Mouse (Mus musculus) megakaryocyte, embryonic 14.5 days (primary cell): ENCODE measurements around the gene Ppp4r3a. TPM values are rescaled to one million over a fixed set of nuclear protein-coding genes. Genes with fewer than 3 reads are reported as not detected.

Source experiments
- H3K27me3 ChIP-seq: replicated peaks from 2 replicates; pipeline ENCODE3; 2012; ENCODE audit warnings: inconsistent platforms
- H3K36me3 ChIP-seq: replicated peaks from 2 replicates; pipeline ENCODE3; 2012; ENCODE audit warnings: low read length, inconsistent platforms, mixed read lengths
- H3K4me1 ChIP-seq: 2 replicates; pipeline ENCODE4 v1.6.1; 2012; ENCODE audit warnings: inconsistent platforms
- H3K4me3 ChIP-seq: replicated peaks from 2 replicates; pipeline ENCODE3; 2012; ENCODE audit warnings: moderate library complexity, mild to moderate bottlenecking, inconsistent platforms
- H3K9me3 ChIP-seq: 2 replicates; pipeline ENCODE4 v1.6.1; 2012; ENCODE audit warnings: inconsistent platforms
- FLI1 ChIP-seq: IDR thresholded peaks from 2 replicates; pipeline ENCODE4 v1.6.1; 2012; ENCODE audit warnings: low read length, inconsistent platforms, mixed read lengths
- GATA1 ChIP-seq: IDR thresholded peaks from 3 replicates; pipeline ENCODE4 v1.6.1; 2012; ENCODE audit warnings: mixed read lengths, low read length, inconsistent platforms, borderline replicate concordance
- polyA plus RNA-seq: library from polyadenylated mRNA; stranded (reverse); fragments of >175 nt; gene quantifications from 2 replicates; pipeline ENCODE4 v1.2.3, GENCODE M21; 2012; ENCODE audit warnings: low replicate concordance; ENCODE audit not compliant: insufficient read depth

The Ppp4r3a gene
- polyA plus RNA-seq, 1 experiment = 9.6 TPM

- TF ChIP-seq GATA1 (no peak), FLI1 (no peak)
- Histone ChIP-seq H3K4me1 (peaks cover 58% of the 10 kb centered on the region), H3K27me3 (peaks cover 4% of the 10 kb centered on the region), H3K4me3 (no peak overlapping the region), H3K9me3 (no peaks in the 10 kb centered on the region), H3K36me3 (peaks cover 3% of the 10 kb centered on the region)
Observed at GRCm38 (mm10) chr12:100993146-100993545, 90.4 kb downstream of the Ppp4r3a start.

- Histone ChIP-seq H3K36me3 (peaks cover 3% of the 10 kb centered on the region), H3K4me3 (no peak overlapping the region), H3K4me1 (peaks cover 52% of the 10 kb centered on the region), H3K27me3 (peaks cover 4% of the 10 kb centered on the region), H3K9me3 (no peaks in the 10 kb centered on the region)
- TF ChIP-seq FLI1 (no peak), GATA1 (no peak)
Observed at GRCm38 (mm10) chr12:100992505-100992904, 91.0 kb downstream of the Ppp4r3a start.

GRCm38 (mm10) chr12:100991119-100991518 is 92.4 kb downstream of the Ppp4r3a start:
- Histone ChIP-seq H3K4me1 (peaks cover 48% of the 10 kb centered on the region), H3K36me3 (peaks cover 3% of the 10 kb centered on the region)

GRCm38 (mm10) chr12:100990291-100990690 is 93.2 kb downstream of the Ppp4r3a start:
- H3K36me3 ChIP-seq = peaks cover 3% of the 10 kb centered on the region
- peaks cover 7% of the 10 kb centered on the region for H3K27me3 ChIP-seq
- H3K4me3 ChIP-seq = no peak overlapping the region
- 0 out of 2 replicates have a peak, but pooled peaks cover 3% of the 10 kb centered on the region for H3K9me3 ChIP-seq
- TF ChIP-seq GATA1 (no peak), FLI1 (no peak)
- peaks cover 43% of the 10 kb centered on the region for H3K4me1 ChIP-seq

More at GRCm38 (mm10) chr12:100991119-100991518, 92.4 kb downstream of the Ppp4r3a start:
- TF ChIP-seq GATA1 (no peak), FLI1 (no peak)
- no peak overlapping the region for H3K4me3 ChIP-seq
- peaks cover 7% of the 10 kb centered on the region for H3K27me3 ChIP-seq
- 0 out of 2 replicates have a peak, but pooled peaks cover 3% of the 10 kb centered on the region for H3K9me3 ChIP-seq

GRCm38 (mm10) chr12:100989780-100990288 is 93.7 kb downstream of the Ppp4r3a start:
- TF ChIP-seq FLI1 (no peak), GATA1 (no peak)
- Histone ChIP-seq H3K27me3 (peaks cover 7% of the 10 kb centered on the region), H3K4me3 (no peak overlapping the region), H3K36me3 (peaks cover 3% of the 10 kb centered on the region), H3K4me1 (peaks cover 43% of the 10 kb centered on the region), H3K9me3 (0 out of 2 replicates have a peak, but pooled peaks cover 3% of the 10 kb centered on the region)

Other genes starting within 250 kb of the Ppp4r3a start
- gene Gpr68, start 175.5 kb downstream of the Ppp4r3a start, polyA plus RNA-seq = 0.12 TPM in 1 of 2 replicates, not detected in the other
- gene Ccdc88c, start 54.6 kb downstream of the Ppp4r3a start, polyA plus RNA-seq = 4.1 and 10.3 TPM in 2 replicates